Mouse (Mus musculus): ENCODE measurements around the gene Olfr1392. TPM values are rescaled to one million over a fixed set of nuclear protein-coding genes. Genes with fewer than 3 reads are reported as not detected.

Gene Olfr1392
- total and polyA plus RNA-seq, 3 experiments, result not detected

DNA sequence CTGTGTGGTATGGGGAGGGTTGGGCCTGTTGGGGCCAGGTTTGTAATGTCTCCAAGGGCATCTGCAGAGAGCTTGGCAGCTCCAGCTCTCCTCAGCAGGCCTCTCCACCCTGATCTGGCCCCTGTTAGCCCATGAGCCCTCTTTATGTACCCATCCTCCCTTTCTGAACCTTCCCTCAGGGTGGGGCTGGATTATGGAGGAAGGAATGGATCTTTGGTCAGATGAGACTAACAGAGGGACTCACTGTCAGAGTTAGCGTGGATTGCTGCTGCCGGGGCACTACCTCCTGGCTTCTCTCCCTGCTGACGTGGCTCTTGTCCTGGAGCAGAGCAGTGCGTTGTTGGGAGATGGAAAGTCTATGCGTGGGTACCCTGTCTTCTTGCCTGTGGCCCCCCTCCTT is 22.8 kb upstream of the Olfr1392 start:
- Histone ChIP-seq H3K4me3 (replicated peaks in 1 of 3; ENCODE audit: low read depth in 2 of 3, low read length in 2 of 3, poor library complexity in 1 of 3) (no peak overlapping the region), H3K27ac (ENCODE audit: insufficient read depth, low read depth) (no peak overlapping the region), H3K9ac (ENCODE audit: insufficient read depth, low read depth) (no peak overlapping the region), H3K4me1 (ENCODE audit: control insufficient read depth in 1 of 2, insufficient read depth in 2 of 2) (peaks cover 0 to 5% of the 10 kb centered on the region in 2 experiments; a peak in 1 of 4 replicates), H3K36me3 (replicated peaks in 1 of 2; ENCODE audit: control insufficient read depth in 1 of 2, insufficient read depth in 1 of 2, low read length in 1 of 2) (peaks cover 59 to 88% of the 10 kb centered on the region in 2 experiments), H3K27me3 (replicated peaks) (no peaks in the 10 kb centered on the region), H3K79me2 (replicated peaks; ENCODE audit: control insufficient read depth, extremely low read depth, insufficient read depth, poor library complexity, severe bottlenecking) (peaks cover 10% of the 10 kb centered on the region), H3K4me2 (ENCODE audit: insufficient read depth, low read depth, poor library complexity, severe bottlenecking) (no peak overlapping the region), H3K9me3 (replicated peaks; ENCODE audit: low read length) (no peaks in the 10 kb centered on the region)
- no peak for TF ChIP-seq RAD21 (IDR thresholded peaks at IDR 0.05; ENCODE audit: low read depth, low read length)
- TF ChIP-seq JUN (IDR thresholded peaks at IDR 0.05; ENCODE audit: insufficient read depth, low read depth, low read length), result no peak
- no peak for TF ChIP-seq ZKSCAN1 (IDR thresholded peaks at IDR 0.05; ENCODE audit: borderline replicate concordance, low read depth, low read length)
- no peak for TF ChIP-seq BHLHE40 (IDR thresholded peaks at IDR 0.05; ENCODE audit: low read depth, low read length)
- no peak for TF ChIP-seq MYC (IDR thresholded peaks at IDR 0.05; ENCODE audit: low read depth, low read length)
- TF ChIP-seq TBP (conservative IDR thresholded peaks at IDR 0.05; ENCODE audit: low read depth, low read length), result no peak
- no peak for TF ChIP-seq UBTF (IDR thresholded peaks at IDR 0.05; ENCODE audit: low read depth, low read length)
- no peak for TF ChIP-seq USF2 (conservative IDR thresholded peaks at IDR 0.05; ENCODE audit: low read depth, low read length)
- no peak for TF ChIP-seq SMC3 (IDR thresholded peaks at IDR 0.05; ENCODE audit: low read depth, low read length)
- no peak for TF ChIP-seq ELF1 (IDR thresholded peaks at IDR 0.05; ENCODE audit: low read depth, low read length)
- TF ChIP-seq TCF12 (IDR thresholded peaks at IDR 0.05; ENCODE audit: low read depth, low read length), result no peak
- TF ChIP-seq HCFC1 (IDR thresholded peaks at IDR 0.05; ENCODE audit: low read depth, low read length), result no peak
- no peak for TF ChIP-seq MXI1 (IDR thresholded peaks at IDR 0.05; ENCODE audit: low read depth, low read length)
- in situ Hi-C loops (cut with MboI; ENCODE audit: low pct_ligation_motif_present, low pct_unique_long_range_greater_than_20kb, low sequenced_read_pairs), result loop anchor here (5.0 to 25.0 kb wide), 3 partner anchors 65 to 477 kb away; partner anchors contain the start of gene Olfr1396
- no peak for DNase-seq (ENCODE audit: extremely low read depth)
- dilution Hi-C loops (cut with MboI; ENCODE audit: extremely low pct_ligation_motif_present, extremely low pct_unique_long_range_greater_than_20kb, low sequenced_read_pairs), result no loop called here

- TF ChIP-seq CTCF (conservative IDR thresholded peaks at IDR 0.05 in 1 of 2, IDR thresholded peaks at IDR 0.05 in 1 of 2; ENCODE audit: low read depth in 2 of 2, low read length in 2 of 2) (no peak), CHD1 (IDR thresholded peaks at IDR 0.05; ENCODE audit: low read depth, low read length) (no peak), MYC (IDR thresholded peaks at IDR 0.05; ENCODE audit: low read depth, low read length) (no peak), POLR2AphosphoS2 (IDR thresholded peaks at IDR 0.05; ENCODE audit: low read depth, low read length) (no peak), USF1 (IDR thresholded peaks at IDR 0.05; ENCODE audit: low read depth, low read length) (no peak), RCOR1 (conservative IDR thresholded peaks at IDR 0.05; ENCODE audit: low read depth, low read length) (no peak), TBP (conservative IDR thresholded peaks at IDR 0.05; ENCODE audit: low read depth, low read length) (no peak), IRF4 (IDR thresholded peaks at IDR 0.05; ENCODE audit: low read depth, low read length) (no peak), PAX5 (IDR thresholded peaks at IDR 0.05; ENCODE audit: low read length) (no peak), ELF1 (IDR thresholded peaks at IDR 0.05; ENCODE audit: low read depth, low read length) (no peak), HCFC1 (IDR thresholded peaks at IDR 0.05; ENCODE audit: low read depth, low read length) (no peak), POLR2A (IDR thresholded peaks at IDR 0.05; ENCODE audit: low read depth, low read length) (no peak), GABPA (IDR thresholded peaks at IDR 0.05; ENCODE audit: insufficient replicate concordance, low read depth, low read length) (no peak)
- DNase-seq (ENCODE audit: extremely low read depth), result no peak
- Histone ChIP-seq H3K27ac (ENCODE audit: insufficient read depth, low read depth) (no peak overlapping the region), H3K36me3 (replicated peaks in 1 of 2; ENCODE audit: control insufficient read depth in 1 of 2, insufficient read depth in 1 of 2, low read length in 1 of 2) (peaks cover 59 to 86% of the 10 kb centered on the region in 2 experiments), H3K4me1 (ENCODE audit: control insufficient read depth in 1 of 2, insufficient read depth in 2 of 2) (peaks cover 0 to 5% of the 10 kb centered on the region in 2 experiments; a peak in 1 of 4 replicates), H3K9ac (ENCODE audit: insufficient read depth, low read depth) (no peak overlapping the region), H3K79me2 (replicated peaks; ENCODE audit: control insufficient read depth, extremely low read depth, insufficient read depth, poor library complexity, severe bottlenecking) (peaks cover 10% of the 10 kb centered on the region), H3K4me2 (ENCODE audit: insufficient read depth, low read depth, poor library complexity, severe bottlenecking) (no peak overlapping the region), H3K27me3 (replicated peaks) (no peaks in the 10 kb centered on the region), H3K4me3 (replicated peaks in 1 of 3; ENCODE audit: low read depth in 2 of 3, low read length in 2 of 3, poor library complexity in 1 of 3) (no peak overlapping the region), H3K9me3 (replicated peaks; ENCODE audit: low read length) (no peaks in the 10 kb centered on the region)
- dilution Hi-C loops (cut with MboI; ENCODE audit: extremely low pct_ligation_motif_present, extremely low pct_unique_long_range_greater_than_20kb, low sequenced_read_pairs) (no loop called here), in situ Hi-C loops (cut with MboI; ENCODE audit: low pct_ligation_motif_present, low pct_unique_long_range_greater_than_20kb, low sequenced_read_pairs) (loop anchor here (5.0 to 25.0 kb wide), 3 partner anchors 66 to 478 kb away; partner anchors contain the start of gene Olfr1396)
Observed at GRCm38 (mm10) chr11:49263149-49263548, 21.9 kb upstream of the Olfr1392 start.
